Mouse (Mus musculus): ENCODE measurements at regions not wholly inside any gene's neighbourhood (a gene's known extent, or its start where the extent isn't known, plus 50 kb on each side); places are given as distances from the start of the nearest gene placed in this dataset.

DNA sequence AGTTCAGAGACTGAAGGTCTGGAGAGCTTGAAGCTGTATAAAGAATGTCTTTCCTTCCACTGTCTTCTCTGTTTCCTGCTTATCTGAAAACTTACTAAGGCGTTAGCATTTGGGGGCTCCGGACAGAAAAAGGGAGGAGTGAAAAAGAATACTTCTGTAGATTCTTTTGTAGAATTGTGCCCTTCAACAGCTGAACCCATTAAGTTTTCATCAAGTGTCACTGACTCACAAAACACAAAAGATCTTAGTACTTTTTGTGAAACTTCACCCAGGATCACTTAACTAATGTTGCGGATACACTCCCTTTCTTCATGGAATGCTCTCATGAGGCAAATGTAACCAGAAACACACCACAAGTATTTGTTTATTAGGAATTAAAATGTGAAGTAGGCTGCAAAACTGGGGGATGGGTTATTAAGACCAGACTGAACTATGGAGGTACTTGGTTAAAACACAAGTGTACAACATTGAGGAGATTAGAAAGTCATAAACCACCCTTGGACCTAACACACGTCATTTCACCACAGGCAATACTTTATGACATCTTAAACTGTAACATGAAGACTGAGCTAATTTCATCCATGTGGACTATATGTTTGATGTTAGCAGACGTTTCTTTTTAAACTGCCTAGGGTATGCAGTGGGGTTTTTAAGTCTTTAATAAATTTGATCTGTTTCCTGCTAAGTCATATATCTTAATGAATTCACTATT, 225.1 kb downstream of the Aldoart1 start:
- TF ChIP-seq POLR2A (IDR thresholded peaks at IDR 0.05; ENCODE audit: low read depth, low read length): no peak
- no peak for TF ChIP-seq CTCF (IDR thresholded peaks at IDR 0.05; ENCODE audit: borderline replicate concordance, insufficient read depth, low read length)
- Histone ChIP-seq H3K4me1 (ENCODE audit: control insufficient read depth, insufficient read depth, low read length) (no peaks in the 10 kb centered on the region), H3K4me3 (ENCODE audit: insufficient read depth, low read length) (no peak overlapping the region), H3K27ac (ENCODE audit: insufficient read depth, low read length) (no peak overlapping the region)

DNA sequence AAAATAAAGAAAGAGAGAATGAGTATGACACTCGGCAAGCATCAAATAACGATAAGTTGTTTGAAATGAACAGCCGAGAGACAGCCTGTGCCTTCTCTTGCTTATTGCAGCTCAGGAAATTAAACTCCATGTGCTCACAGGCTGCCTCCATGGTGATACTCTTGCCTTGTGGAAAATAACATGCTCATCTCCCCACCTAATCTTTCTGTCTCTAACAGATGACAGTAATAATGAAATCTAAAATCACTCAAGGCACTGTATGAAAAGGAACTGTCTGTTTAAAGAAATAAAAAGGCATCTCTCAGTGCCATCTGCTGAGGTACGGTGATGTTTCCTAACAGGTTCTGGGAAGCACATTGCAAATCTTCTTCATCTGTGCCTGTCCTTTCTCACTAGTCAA, 247.3 kb downstream of the Aldoart1 start:
- TF ChIP-seq POLR2A (IDR thresholded peaks at IDR 0.05; ENCODE audit: low read depth, low read length): no peak
- no peak for TF ChIP-seq CTCF (IDR thresholded peaks at IDR 0.05; ENCODE audit: borderline replicate concordance, insufficient read depth, low read length)
- no peak overlapping the region for H3K4me3 ChIP-seq (ENCODE audit: insufficient read depth, low read length)
- H3K4me1 ChIP-seq (ENCODE audit: control insufficient read depth, insufficient read depth, low read length): no peaks in the 10 kb centered on the region
- no peak overlapping the region for H3K27ac ChIP-seq (ENCODE audit: insufficient read depth, low read length)

DNA sequence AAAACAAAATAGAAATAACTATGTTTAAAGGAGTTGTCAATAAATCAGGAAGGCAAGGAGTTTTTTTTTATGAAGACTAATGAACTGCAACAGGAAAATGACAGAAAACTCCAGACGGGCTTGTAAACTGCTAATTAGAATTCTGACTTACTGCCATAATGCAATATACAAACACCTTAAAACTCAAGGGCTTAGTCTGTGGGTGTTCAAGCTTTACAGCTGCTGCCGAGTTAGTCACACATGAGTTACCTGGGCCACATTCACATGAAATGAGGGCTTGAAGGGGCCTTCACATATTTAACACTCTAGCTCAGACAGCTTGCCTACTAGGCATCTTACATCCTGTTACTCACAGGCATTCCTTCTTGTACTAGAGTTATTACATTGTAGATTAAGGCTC, 256.9 kb downstream of the Aldoart1 start:
- TF ChIP-seq POLR2A (IDR thresholded peaks at IDR 0.05; ENCODE audit: low read depth, low read length) (no peak), CTCF (IDR thresholded peaks at IDR 0.05; ENCODE audit: borderline replicate concordance, insufficient read depth, low read length) (no peak)
- Histone ChIP-seq H3K27ac (ENCODE audit: insufficient read depth, low read length) (no peak overlapping the region), H3K4me3 (ENCODE audit: insufficient read depth, low read length) (no peak overlapping the region), H3K4me1 (ENCODE audit: control insufficient read depth, insufficient read depth, low read length) (no peaks in the 10 kb centered on the region)

DNA sequence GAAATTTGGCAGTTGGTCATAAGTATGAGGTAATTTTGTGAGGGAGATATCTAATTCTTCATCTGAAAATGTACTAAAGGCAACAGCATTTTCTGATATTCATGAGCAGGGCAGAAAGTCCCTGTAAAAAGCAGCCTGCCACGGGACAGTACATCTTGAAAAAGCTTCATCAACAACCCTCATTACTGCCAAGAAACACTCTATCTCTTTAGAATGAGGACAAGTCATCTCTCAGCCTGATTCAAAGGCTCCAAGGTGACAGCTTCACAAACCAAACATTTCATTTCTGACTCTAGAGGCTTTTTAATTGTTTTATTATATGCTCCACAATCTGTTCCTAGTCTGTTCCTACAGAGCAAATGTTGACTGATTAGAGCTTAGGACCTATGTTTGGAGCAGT, 260.3 kb downstream of the Aldoart1 start:
- no peak overlapping the region for H3K27ac ChIP-seq (ENCODE audit: insufficient read depth, low read length)
- TF ChIP-seq POLR2A (IDR thresholded peaks at IDR 0.05; ENCODE audit: low read depth, low read length) (no peak), CTCF (IDR thresholded peaks at IDR 0.05; ENCODE audit: borderline replicate concordance, insufficient read depth, low read length) (no peak)
- no peak overlapping the region for H3K4me3 ChIP-seq (ENCODE audit: insufficient read depth, low read length)
- H3K4me1 ChIP-seq (ENCODE audit: control insufficient read depth, insufficient read depth, low read length): no peaks in the 10 kb centered on the region

DNA sequence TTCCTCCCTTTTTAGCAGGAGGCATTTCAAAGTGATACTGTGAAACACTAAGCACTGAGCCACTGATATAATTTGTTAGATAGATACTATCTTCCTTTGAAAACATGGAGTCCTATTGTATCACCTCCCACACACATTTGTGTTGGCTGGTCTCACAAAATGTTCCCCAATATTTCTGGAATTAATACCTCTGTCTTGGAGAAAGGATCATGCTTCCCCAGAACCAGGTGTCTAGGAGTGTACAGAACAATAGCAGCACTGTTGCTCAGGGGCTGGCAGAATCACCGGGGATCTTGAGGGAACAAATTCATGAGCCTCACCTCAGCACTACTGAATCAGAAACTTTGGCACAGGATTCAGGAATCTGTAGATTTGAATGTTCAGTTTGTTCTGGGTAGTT, 277.5 kb downstream of the Aldoart1 start:
- Histone ChIP-seq H3K27ac (ENCODE audit: insufficient read depth, low read length) (no peak overlapping the region), H3K4me1 (ENCODE audit: control insufficient read depth, insufficient read depth, low read length) (no peaks in the 10 kb centered on the region), H3K4me3 (ENCODE audit: insufficient read depth, low read length) (no peak overlapping the region)
- TF ChIP-seq POLR2A (IDR thresholded peaks at IDR 0.05; ENCODE audit: low read depth, low read length) (no peak), CTCF (IDR thresholded peaks at IDR 0.05; ENCODE audit: borderline replicate concordance, insufficient read depth, low read length) (no peak)

DNA sequence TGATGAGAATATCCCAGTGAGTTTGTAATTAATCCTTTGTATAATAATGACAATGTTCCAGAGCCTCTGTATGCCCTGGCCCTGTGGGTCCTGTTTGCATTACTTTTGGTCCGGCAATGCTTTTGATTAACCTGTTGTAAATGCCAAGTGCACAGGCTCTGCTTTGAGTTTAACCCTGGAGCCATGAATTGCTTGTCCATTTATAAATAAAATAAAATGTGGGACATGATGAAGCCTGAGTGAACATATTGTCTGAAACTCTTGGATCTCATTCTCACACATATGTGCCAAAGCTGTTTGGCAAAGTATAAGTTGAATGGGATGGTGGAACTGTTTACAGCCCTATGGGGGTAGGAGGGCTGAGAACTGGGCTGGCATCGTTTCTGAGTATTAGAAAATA, 280.5 kb downstream of the Aldoart1 start:
- no peak overlapping the region for H3K4me3 ChIP-seq (ENCODE audit: insufficient read depth, low read length)
- H3K4me1 ChIP-seq (ENCODE audit: control insufficient read depth, insufficient read depth, low read length): no peaks in the 10 kb centered on the region
- no peak overlapping the region for H3K27ac ChIP-seq (ENCODE audit: insufficient read depth, low read length)
- no peak for TF ChIP-seq POLR2A (IDR thresholded peaks at IDR 0.05; ENCODE audit: low read depth, low read length)

DNA sequence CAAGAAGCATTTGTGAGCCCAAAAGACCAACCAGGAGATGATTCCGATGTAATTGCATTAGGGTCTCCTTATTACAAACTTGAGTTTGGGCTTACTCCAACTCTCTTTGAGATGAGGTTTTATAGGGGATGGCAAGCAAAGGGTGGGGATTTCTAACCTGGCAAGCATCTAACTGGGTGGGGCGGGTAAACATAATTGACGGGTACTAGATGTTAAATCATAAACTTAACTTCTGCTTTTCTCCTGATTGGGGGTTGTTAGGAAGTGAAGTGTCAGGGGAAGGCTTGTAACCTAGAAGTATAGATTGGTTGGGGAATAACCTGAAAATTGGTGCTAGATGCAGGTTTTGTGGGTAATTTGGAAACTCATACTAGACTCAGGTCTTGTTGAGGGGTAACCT, 287.2 kb downstream of the Aldoart1 start:
- TF ChIP-seq POLR2A (IDR thresholded peaks at IDR 0.05; ENCODE audit: low read depth, low read length) (no peak), CTCF (IDR thresholded peaks at IDR 0.05; ENCODE audit: borderline replicate concordance, insufficient read depth, low read length) (no peak)
- Histone ChIP-seq H3K27ac (ENCODE audit: insufficient read depth, low read length) (no peak overlapping the region), H3K4me1 (ENCODE audit: control insufficient read depth, insufficient read depth, low read length) (no peaks in the 10 kb centered on the region), H3K4me3 (ENCODE audit: insufficient read depth, low read length) (no peak overlapping the region)

DNA sequence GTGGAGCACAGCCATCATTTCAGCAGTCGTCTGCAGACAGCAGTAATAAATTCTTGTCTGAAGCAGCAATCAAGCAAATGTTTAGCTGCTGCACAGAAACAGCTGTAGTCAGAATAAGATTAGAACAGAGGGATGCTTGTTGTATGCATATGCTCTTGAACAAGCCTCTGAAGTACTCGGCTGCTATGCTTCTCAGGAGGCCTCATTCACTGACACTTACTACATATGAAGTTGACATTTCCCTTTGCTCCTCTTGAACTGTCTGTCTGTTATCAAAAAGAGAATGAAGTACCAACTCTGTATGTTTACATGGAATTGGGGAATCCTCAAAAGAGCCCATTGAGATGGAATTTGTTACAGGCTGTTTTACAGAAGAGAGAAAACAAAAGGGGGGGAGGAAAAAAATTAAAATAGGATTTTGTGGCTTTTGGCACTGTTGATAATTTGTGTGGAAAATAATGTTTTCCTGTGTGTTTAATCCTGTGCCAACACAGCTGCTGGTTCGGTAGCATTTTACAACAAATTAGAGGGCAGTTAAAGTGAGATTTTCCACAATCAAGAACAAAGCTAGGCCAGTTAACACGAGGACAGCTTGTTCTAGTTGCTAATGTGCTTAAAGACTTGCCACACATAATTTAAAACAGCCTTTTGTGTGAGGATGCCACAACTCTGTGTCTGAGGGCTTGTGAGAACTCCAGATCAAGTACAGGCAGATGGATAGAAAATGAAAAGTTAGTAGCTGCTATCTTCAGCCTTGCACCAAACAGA, 289.3 kb downstream of the Aldoart1 start:
- TF ChIP-seq POLR2A (IDR thresholded peaks at IDR 0.05; ENCODE audit: low read depth, low read length) (no peak), CTCF (IDR thresholded peaks at IDR 0.05; ENCODE audit: borderline replicate concordance, insufficient read depth, low read length) (no peak)
- no peak overlapping the region for H3K27ac ChIP-seq (ENCODE audit: insufficient read depth, low read length)
- no peak overlapping the region for H3K4me3 ChIP-seq (ENCODE audit: insufficient read depth, low read length)
- no peaks in the 10 kb centered on the region for H3K4me1 ChIP-seq (ENCODE audit: control insufficient read depth, insufficient read depth, low read length)

DNA sequence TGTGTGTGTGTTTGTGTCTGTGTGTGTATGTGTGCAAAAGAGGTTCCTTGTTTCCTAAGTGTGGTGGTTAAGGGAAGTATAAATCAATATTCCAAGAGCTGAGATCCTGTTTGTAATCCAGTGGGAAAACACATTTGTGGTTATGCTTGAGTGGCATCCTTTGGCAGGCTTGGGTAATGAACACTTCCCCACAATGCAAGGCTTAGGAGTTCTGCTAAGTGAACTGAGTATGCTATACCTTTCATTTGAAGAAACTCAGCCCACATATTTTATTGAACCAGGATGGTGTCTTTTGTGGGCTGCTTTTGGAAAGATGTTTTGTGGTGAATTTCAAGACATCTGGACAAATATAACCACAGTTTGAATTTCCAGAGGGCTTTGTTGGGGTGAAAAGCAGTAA, 298.2 kb downstream of the Aldoart1 start:
- Histone ChIP-seq H3K27ac (ENCODE audit: insufficient read depth, low read length) (no peak overlapping the region), H3K4me3 (ENCODE audit: insufficient read depth, low read length) (no peak overlapping the region), H3K4me1 (ENCODE audit: control insufficient read depth, insufficient read depth, low read length) (no peaks in the 10 kb centered on the region)
- TF ChIP-seq POLR2A (IDR thresholded peaks at IDR 0.05; ENCODE audit: low read depth, low read length) (no peak), CTCF (IDR thresholded peaks at IDR 0.05; ENCODE audit: borderline replicate concordance, insufficient read depth, low read length) (no peak)

DNA sequence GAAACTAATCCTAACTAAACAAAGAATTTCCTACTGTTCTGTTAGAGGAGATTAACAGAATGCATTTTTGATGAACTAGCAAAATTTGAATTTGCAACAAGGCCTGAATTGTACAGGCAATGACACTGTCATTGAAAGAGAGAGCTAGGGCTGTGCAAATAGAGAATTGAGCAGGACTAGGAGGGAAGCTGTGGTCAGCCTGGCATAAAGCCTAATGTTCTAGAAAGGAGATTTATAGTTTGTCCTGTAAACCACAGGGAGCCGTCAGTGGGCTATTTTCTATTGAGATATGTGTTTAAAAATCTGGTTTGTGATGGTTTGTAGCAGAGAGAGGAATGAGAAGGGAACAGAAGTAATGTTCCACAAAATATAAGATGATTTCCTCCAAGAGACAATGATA, 317.9 kb downstream of the Aldoart1 start:
- Histone ChIP-seq H3K4me3 (ENCODE audit: insufficient read depth, low read length) (no peak overlapping the region), H3K4me1 (ENCODE audit: control insufficient read depth, insufficient read depth, low read length) (no peaks in the 10 kb centered on the region), H3K27ac (ENCODE audit: insufficient read depth, low read length) (no peak overlapping the region)
- TF ChIP-seq CTCF (IDR thresholded peaks at IDR 0.05; ENCODE audit: borderline replicate concordance, insufficient read depth, low read length): no peak
- TF ChIP-seq POLR2A (IDR thresholded peaks at IDR 0.05; ENCODE audit: low read depth, low read length): no peak
